Mouse (Mus musculus): ENCODE results near the gene Sgms2. TPM values are rescaled to one million over a fixed set of nuclear protein-coding genes. Genes with fewer than 3 reads are reported as not detected.

Gene Sgms2
- total and polyA plus RNA-seq, 2 experiments from 2014 or later = 1.1 to 1.3 TPM

GRCm38 (mm10) chr3:131335117-131335547 is 156.1 kb downstream of the Sgms2 start:
- H3K4me3 ChIP-seq (ENCODE audit: low read depth, low read length) = peak overlapping the region; percentile 28; the same call in 1 of the 2 replicates

GRCm38 (mm10) chr3:131327189-131327588 is 164.0 kb downstream of the Sgms2 start:
- H3K4me2 ChIP-seq (ENCODE audit: low read depth, low read length) = no peak overlapping the region
- H3K4me1 ChIP-seq (ENCODE audit: control insufficient read depth, insufficient read depth) = no peaks in the 10 kb centered on the region
- 78% methylated on average over 7 of the region's 7 CpGs for WGBS
- no peak for DNase-seq (ENCODE audit: low spot score)
- H3K4me3 ChIP-seq (ENCODE audit: low read depth, low read length) = no peak overlapping the region
- H3K36me3 ChIP-seq (replicated peaks; ENCODE audit: control insufficient read depth, insufficient read depth, low read length) = no peaks in the 10 kb centered on the region
- H3K27ac ChIP-seq (ENCODE audit: low read depth) = no peak overlapping the region
- TF ChIP-seq EP300 (IDR thresholded peaks at IDR 0.05; ENCODE audit: low read depth) = no peak
- TF ChIP-seq CTCF (IDR thresholded peaks at IDR 0.05; ENCODE audit: low read depth) = no peak
- no peaks in the 10 kb centered on the region for H3K27me3 ChIP-seq (ENCODE audit: control insufficient read depth, insufficient read depth, low read length)
- no peak overlapping the region for H3K9ac ChIP-seq (replicated peaks; ENCODE audit: low read depth, low read length)
- ATAC-seq (ENCODE audit: insufficient read depth, low read depth) = no peak
- H3K9me3 ChIP-seq (replicated peaks; ENCODE audit: control insufficient read depth, low read length) = 0 out of 2 replicates have a peak, but pooled peaks cover 4% of the 10 kb centered on the region

More at GRCm38 (mm10) chr3:131335117-131335547, 156.1 kb downstream of the Sgms2 start:
- DNase-seq (ENCODE audit: low spot score) (no peak), ATAC-seq (ENCODE audit: insufficient read depth, low read depth) (no peak)
- Histone ChIP-seq H3K27ac (ENCODE audit: low read depth) (no peak overlapping the region), H3K9me3 (replicated peaks; ENCODE audit: control insufficient read depth, low read length) (no peaks in the 10 kb centered on the region), H3K4me2 (ENCODE audit: low read depth, low read length) (peak overlapping the region; percentile 57), H3K36me3 (replicated peaks; ENCODE audit: control insufficient read depth, insufficient read depth, low read length) (no peaks in the 10 kb centered on the region), H3K4me1 (ENCODE audit: control insufficient read depth, insufficient read depth) (peaks cover 12% of the 10 kb centered on the region; the same call in 1 of the 2 replicates), H3K9ac (replicated peaks; ENCODE audit: low read depth, low read length) (no peak overlapping the region), H3K27me3 (ENCODE audit: control insufficient read depth, insufficient read depth, low read length) (no peaks in the 10 kb centered on the region)
- WGBS = 47% methylated on average over 8 of the region's 8 CpGs
- no peak for TF ChIP-seq CTCF (IDR thresholded peaks at IDR 0.05; ENCODE audit: low read depth)
- no peak for TF ChIP-seq EP300 (IDR thresholded peaks at IDR 0.05; ENCODE audit: low read depth)

- H3K27me3 ChIP-seq (ENCODE audit: control insufficient read depth, insufficient read depth, low read length) = no peaks in the 10 kb centered on the region
- 79% methylated on average over 4 of the region's 4 CpGs for WGBS
- no peak for ATAC-seq (ENCODE audit: insufficient read depth, low read depth)
- DNase-seq (ENCODE audit: low spot score) = no peak
- no peak overlapping the region for H3K27ac ChIP-seq (ENCODE audit: low read depth)
- H3K36me3 ChIP-seq (replicated peaks; ENCODE audit: control insufficient read depth, insufficient read depth, low read length) = no peaks in the 10 kb centered on the region
- no peak overlapping the region for H3K9ac ChIP-seq (replicated peaks; ENCODE audit: low read depth, low read length)
- TF ChIP-seq CTCF (IDR thresholded peaks at IDR 0.05; ENCODE audit: low read depth) = no peak
- TF ChIP-seq EP300 (IDR thresholded peaks at IDR 0.05; ENCODE audit: low read depth) = no peak
- no peaks in the 10 kb centered on the region for H3K4me1 ChIP-seq (ENCODE audit: control insufficient read depth, insufficient read depth)
- 0 out of 2 replicates have a peak, but pooled peaks cover 4% of the 10 kb centered on the region for H3K9me3 ChIP-seq (replicated peaks; ENCODE audit: control insufficient read depth, low read length)
- no peak overlapping the region for H3K4me3 ChIP-seq (ENCODE audit: low read depth, low read length)
- H3K4me2 ChIP-seq (ENCODE audit: low read depth, low read length) = no peak overlapping the region
Observed at GRCm38 (mm10) chr3:131326637-131327036, 164.6 kb downstream of the Sgms2 start.

- no peak for DNase-seq (ENCODE audit: low spot score)
- 65% methylated on average over 14 of the region's 14 CpGs for WGBS
- no peak for TF ChIP-seq CTCF (IDR thresholded peaks at IDR 0.05; ENCODE audit: low read depth)
- TF ChIP-seq EP300 (IDR thresholded peaks at IDR 0.05; ENCODE audit: low read depth) = no peak
- Histone ChIP-seq H3K9ac (replicated peaks; ENCODE audit: low read depth, low read length) (no peak overlapping the region), H3K4me2 (ENCODE audit: low read depth, low read length) (no peak overlapping the region), H3K36me3 (replicated peaks; ENCODE audit: control insufficient read depth, insufficient read depth, low read length) (no peaks in the 10 kb centered on the region), H3K27ac (ENCODE audit: low read depth) (no peak overlapping the region), H3K4me1 (ENCODE audit: control insufficient read depth, insufficient read depth) (no peaks in the 10 kb centered on the region), H3K4me3 (ENCODE audit: low read depth, low read length) (no peak overlapping the region), H3K9me3 (replicated peaks; ENCODE audit: control insufficient read depth, low read length) (no peaks in the 10 kb centered on the region), H3K27me3 (ENCODE audit: control insufficient read depth, insufficient read depth, low read length) (no peaks in the 10 kb centered on the region)
- no peak for ATAC-seq (ENCODE audit: insufficient read depth, low read depth)
Observed at GRCm38 (mm10) chr3:131322081-131322815, 169.0 kb downstream of the Sgms2 start.

- DNase-seq (ENCODE audit: low spot score) = peak; percentile 77
- H3K27ac ChIP-seq (ENCODE audit: low read depth) = no peak overlapping the region
- no peaks in the 10 kb centered on the region for H3K27me3 ChIP-seq (ENCODE audit: control insufficient read depth, insufficient read depth, low read length)
- no peaks in the 10 kb centered on the region for H3K4me1 ChIP-seq (ENCODE audit: control insufficient read depth, insufficient read depth)
- H3K9ac ChIP-seq (replicated peaks; ENCODE audit: low read depth, low read length) = no peak overlapping the region
- no peak for TF ChIP-seq EP300 (IDR thresholded peaks at IDR 0.05; ENCODE audit: low read depth)
- TF ChIP-seq CTCF (IDR thresholded peaks at IDR 0.05; ENCODE audit: low read depth) = peak; percentile 89
- no peak overlapping the region for H3K4me3 ChIP-seq (ENCODE audit: low read depth, low read length)
- ATAC-seq (ENCODE audit: insufficient read depth, low read depth) = no peak
- no peak overlapping the region for H3K4me2 ChIP-seq (ENCODE audit: low read depth, low read length)
- H3K36me3 ChIP-seq (replicated peaks; ENCODE audit: control insufficient read depth, insufficient read depth, low read length) = no peaks in the 10 kb centered on the region
- H3K9me3 ChIP-seq (replicated peaks; ENCODE audit: control insufficient read depth, low read length) = no peaks in the 10 kb centered on the region
- WGBS = 8% methylated on average over 3 of the region's 3 CpGs
Observed at GRCm38 (mm10) chr3:131320184-131320583, 171.0 kb downstream of the Sgms2 start.

Data from heart, postnatal 0 days (tissue).